Mouse (Mus musculus) embryonic facial prominence, embryonic 14.5 days (tissue): ENCODE data around the gene Slc7a7. TPM values are rescaled to one million over a fixed set of nuclear protein-coding genes. Genes with fewer than 3 reads are reported as not detected.

Experiments used
- polyA plus RNA-seq: library from polyadenylated mRNA; unstranded; fragments of >200 nt; fragmentation: Nextera tagmentation; extraction: Ambion mirVana; gene quantifications from 2 replicates; pipeline ENCODE4 v1.2.1, GENCODE M21; 2014

Gene Slc7a7
- polyA plus RNA-seq, 1 experiment from 2014 or later: 7.7 TPM

Other genes starting within 250 kb of the Slc7a7 start
- 400 and 436 TPM in 2 replicates for gene Dad1, start 163.7 kb downstream of the Slc7a7 start, polyA plus RNA-seq
- gene Abhd4, start 163.6 kb downstream of the Slc7a7 start, polyA plus RNA-seq: 59.0 and 63.5 TPM in 2 replicates
- 0.04 TPM in 1 of 2 replicates, not detected in the other for gene Olfr49, start 132.8 kb downstream of the Slc7a7 start, polyA plus RNA-seq
- gene Oxa1l, start 56.9 kb downstream of the Slc7a7 start, polyA plus RNA-seq: 47.0 and 48.6 TPM in 2 replicates
- 226 and 241 TPM in 2 replicates for gene Mrpl52, start 9.1 kb upstream of the Slc7a7 start, polyA plus RNA-seq
- 235 and 254 TPM in 2 replicates for gene Mmp14, start 13.8 kb upstream of the Slc7a7 start, polyA plus RNA-seq
- gene Lrp10, start 46.4 kb upstream of the Slc7a7 start, polyA plus RNA-seq: 41.0 and 43.4 TPM in 2 replicates
- 1.7 and 2.1 TPM in 2 replicates for gene Rem2, start 58.3 kb upstream of the Slc7a7 start, polyA plus RNA-seq
- gene Prmt5, start 99.7 kb upstream of the Slc7a7 start, polyA plus RNA-seq: 65.3 and 75.7 TPM in 2 replicates
- gene Haus4, start 136.8 kb upstream of the Slc7a7 start, polyA plus RNA-seq: 40.4 and 44.3 TPM in 2 replicates
- 10.7 and 11.7 TPM in 2 replicates for gene Ajuba, start 159.8 kb upstream of the Slc7a7 start, polyA plus RNA-seq
- gene 4931414P19Rik, start 188.2 kb upstream of the Slc7a7 start, polyA plus RNA-seq: 4.8 and 5.8 TPM in 2 replicates
- 332 and 335 TPM in 2 replicates for gene Psmb5, start 200.2 kb upstream of the Slc7a7 start, polyA plus RNA-seq
- gene Psmb11, start 203.7 kb upstream of the Slc7a7 start, polyA plus RNA-seq: 0.16 TPM in 1 of 2 replicates, not detected in the other
- gene Gm17606, start 223.2 kb upstream of the Slc7a7 start, polyA plus RNA-seq: not detected in 2 replicates
- 3.9 and 4.5 TPM in 2 replicates for gene Cdh24, start 223.6 kb upstream of the Slc7a7 start, polyA plus RNA-seq